Mouse (Mus musculus) gonadal fat pad, adult 2 months (tissue): Measurements from ENCODE around the gene Abl1. TPM values are rescaled to one million over a fixed set of nuclear protein-coding genes. Genes with fewer than 3 reads are reported as not detected.

Experiments used
- DNase-seq: peaks from one replicate; pipeline ENCODE4 v3.0.0-alpha.2; 2012; ENCODE audit warnings: low read depth
- polyA plus RNA-seq: library from polyadenylated mRNA; depleted of rRNA; stranded (reverse); fragments of >200 nt; gene quantifications from 2 replicates; pipeline ENCODE4 v1.2.3, GENCODE M21; 2012

Gene Abl1
- polyA plus RNA-seq, 1 experiment: 45.8 TPM

- DNase-seq: no peak
Observed at GRCm38 (mm10) chr2:31745741-31746243, 57.6 kb downstream of the Abl1 start.

- DNase-seq: no peak
Observed at GRCm38 (mm10) chr2:31746835-31747234, 58.7 kb downstream of the Abl1 start.

DNA sequence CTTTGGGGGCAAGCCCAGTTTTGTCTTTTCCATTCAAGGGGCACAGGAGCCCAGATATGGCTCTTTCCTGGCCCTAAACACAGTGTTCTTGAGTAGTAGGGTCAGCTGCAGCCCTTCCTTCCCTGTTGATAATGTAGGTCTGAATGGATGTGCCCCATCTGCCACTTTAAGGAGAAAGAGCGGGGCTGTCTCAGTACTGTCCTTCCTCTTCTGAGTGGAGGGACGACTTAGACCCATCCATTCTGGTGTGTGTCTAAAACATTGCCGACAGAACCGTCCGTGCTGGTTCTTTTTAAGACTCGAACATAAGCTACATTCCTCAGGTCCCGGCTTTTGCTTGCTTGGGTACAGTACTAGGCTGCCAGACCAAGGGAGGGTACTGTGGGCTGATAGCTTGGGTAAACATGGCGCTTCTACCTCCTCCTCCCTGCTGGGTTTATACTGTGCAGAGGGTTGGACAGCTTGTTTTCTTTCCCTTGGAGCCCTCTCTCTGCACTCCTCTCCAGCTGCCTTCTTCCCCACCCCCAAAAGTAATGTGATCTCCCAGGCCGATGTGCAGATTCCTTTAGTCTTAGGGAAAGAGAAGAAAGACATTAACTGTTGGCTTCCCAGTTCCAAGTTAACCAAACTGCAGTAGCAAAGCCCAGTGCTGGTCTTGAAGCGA lies 61.0 kb downstream of the Abl1 start:
- no peak for DNase-seq

DNA sequence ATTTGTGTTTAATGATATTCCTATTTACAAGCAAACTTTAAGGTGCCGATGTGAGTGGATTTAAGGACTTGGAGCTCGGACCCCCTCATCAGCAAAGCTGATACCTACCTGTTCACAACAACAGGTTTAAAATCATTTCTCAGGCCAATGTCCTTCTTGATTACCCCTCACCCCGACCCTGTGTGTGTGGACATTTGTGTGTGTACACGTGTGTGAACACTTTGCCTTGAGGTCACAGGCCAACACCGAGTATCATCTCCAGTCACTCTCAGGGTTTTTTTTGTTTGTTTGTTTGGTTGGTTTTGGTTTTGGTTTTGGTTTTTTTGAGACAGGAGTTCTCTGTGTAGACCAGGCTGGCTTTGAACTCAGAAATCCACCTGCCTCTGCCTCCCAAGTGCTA lies 62.0 kb downstream of the Abl1 start:
- DNase-seq: no peak

GRCm38 (mm10) chr2:31757472-31757871 lies 69.3 kb downstream of the Abl1 start:
- no peak for DNase-seq

DNA sequence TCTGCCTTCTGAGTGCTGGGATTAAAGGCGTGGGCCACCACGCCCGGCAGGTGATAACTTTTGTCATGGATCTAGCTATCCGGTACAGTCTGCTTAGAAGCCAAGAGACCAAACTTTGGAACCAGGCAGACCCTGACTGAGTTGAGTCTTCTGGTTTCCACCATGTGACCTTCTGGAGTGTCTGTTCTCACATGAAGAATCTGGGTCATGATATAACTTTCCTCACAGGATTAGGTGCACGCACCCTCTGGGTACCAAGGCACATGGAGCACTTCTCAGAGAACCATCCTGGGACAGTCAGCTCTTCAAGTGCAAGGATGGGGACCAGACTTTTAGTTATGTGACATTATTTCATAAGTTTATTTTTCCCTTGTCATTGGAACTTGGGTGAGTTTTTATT lies 70.8 kb downstream of the Abl1 start:
- DNase-seq: no peak

GRCm38 (mm10) chr2:31759751-31760460 lies 71.7 kb downstream of the Abl1 start:
- no peak for DNase-seq

DNA sequence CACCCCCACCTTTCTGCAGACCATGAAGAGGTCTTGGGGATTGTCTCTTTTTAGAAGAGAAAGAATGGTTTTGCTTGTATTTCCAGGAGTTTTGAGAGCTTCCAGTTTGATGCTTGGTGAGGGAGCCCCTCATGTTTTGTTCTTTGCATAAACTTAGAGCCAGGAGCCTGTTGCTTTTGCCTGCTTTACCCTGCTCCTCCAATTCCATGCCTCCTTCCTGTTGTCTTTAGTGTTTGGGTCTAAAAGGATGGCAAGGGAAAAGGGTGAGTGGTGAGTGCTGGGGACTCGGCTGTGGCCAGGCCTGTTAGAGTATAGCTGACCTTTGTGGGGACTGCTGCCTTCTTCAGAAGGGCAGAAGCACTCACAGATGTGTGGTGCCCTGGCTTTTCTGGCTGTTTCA lies 72.3 kb downstream of the Abl1 start:
- no peak for DNase-seq

- no peak for DNase-seq
Observed at GRCm38 (mm10) chr2:31761115-31761531, 72.9 kb downstream of the Abl1 start.

- DNase-seq: no peak
Observed at GRCm38 (mm10) chr2:31761585-31761984, 73.4 kb downstream of the Abl1 start.

DNA sequence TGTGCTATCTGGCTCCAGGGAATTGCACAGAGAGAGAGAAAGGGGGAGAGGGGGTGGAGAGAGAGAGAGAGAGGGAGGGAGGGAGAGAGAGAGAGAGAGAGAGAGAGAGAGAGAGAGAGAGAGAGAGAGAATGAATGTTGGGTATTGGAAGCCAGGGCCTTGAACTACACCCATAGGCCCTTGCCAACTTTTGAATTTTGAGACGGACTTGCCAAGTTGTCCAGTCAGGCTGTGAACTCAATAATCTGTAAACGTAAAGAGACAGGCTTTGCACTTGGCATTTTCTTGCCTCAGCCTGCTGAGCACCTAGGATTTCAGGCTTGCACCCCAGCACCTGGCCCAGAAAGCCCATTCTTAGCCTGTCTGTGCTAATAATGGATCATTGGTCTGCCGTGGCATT lies 74.0 kb downstream of the Abl1 start:
- DNase-seq: no peak

- no peak for DNase-seq
Observed at GRCm38 (mm10) chr2:31762853-31763252, 74.7 kb downstream of the Abl1 start.

- DNase-seq: no peak
Observed at GRCm38 (mm10) chr2:31763271-31763670, 75.1 kb downstream of the Abl1 start.

- no peak for DNase-seq
Observed at GRCm38 (mm10) chr2:31767104-31767503, 78.9 kb downstream of the Abl1 start.

- no peak for DNase-seq
Observed at GRCm38 (mm10) chr2:31767815-31768214, 79.6 kb downstream of the Abl1 start.

GRCm38 (mm10) chr2:31769115-31769514 lies 80.9 kb downstream of the Abl1 start:
- DNase-seq: no peak

DNA sequence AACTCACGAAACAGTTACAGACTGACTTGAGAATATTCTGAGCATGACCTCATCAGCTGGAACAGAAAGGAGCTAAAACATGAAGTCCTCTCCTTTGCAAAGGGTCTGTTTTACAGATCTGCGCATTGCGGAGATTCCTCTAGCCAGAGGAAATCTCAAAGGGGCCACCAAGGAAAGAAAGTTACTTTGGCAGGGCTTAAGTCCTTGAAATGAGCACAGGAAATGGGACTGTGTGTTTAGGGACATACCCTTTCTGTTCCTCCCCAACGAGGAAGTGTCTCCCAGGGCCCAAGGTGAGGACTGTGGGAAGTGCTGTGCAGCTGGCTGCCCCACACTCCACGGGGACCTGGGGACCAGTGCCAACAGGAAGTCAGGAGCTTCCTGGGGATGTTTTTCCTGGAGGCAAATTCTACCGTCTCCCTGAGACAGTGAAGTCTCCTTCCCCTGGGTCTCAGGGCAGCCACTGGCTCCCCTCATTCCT lies 81.5 kb downstream of the Abl1 start:
- DNase-seq: no peak

DNA sequence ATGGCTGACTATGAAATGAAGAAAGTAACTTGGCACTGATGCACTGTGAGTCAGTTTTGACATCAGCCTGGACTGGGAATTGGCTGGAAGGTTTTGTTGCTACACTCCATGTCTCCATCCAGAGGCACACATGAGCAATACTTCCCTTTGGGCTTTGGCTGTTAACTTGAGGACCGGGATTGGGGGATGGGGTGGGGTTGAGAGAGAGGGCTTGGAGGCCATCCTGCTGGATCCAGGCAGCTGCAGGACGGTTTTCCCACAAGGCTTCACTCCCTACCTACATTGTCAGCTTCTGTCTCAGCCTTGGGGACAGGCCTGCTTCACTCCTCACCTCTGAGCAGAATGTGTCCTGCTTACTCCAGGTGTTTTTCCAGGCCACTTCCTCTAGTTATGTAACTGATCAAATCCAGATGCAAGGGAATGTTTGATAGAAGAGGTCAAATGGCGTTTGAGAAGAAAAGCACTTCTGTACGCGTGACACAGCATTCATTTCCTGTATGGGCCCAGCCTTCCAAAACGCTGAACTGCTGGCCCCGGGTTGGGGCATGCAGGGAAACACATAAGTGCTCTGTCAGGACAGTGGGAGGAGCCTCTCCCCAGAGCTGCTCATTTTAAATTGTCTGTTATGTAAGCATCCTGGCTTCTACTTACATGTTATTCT lies 82.7 kb downstream of the Abl1 start:
- peak; percentile 88 for DNase-seq

GRCm38 (mm10) chr2:31776479-31776878 lies 88.3 kb downstream of the Abl1 start:
- no peak for DNase-seq

DNA sequence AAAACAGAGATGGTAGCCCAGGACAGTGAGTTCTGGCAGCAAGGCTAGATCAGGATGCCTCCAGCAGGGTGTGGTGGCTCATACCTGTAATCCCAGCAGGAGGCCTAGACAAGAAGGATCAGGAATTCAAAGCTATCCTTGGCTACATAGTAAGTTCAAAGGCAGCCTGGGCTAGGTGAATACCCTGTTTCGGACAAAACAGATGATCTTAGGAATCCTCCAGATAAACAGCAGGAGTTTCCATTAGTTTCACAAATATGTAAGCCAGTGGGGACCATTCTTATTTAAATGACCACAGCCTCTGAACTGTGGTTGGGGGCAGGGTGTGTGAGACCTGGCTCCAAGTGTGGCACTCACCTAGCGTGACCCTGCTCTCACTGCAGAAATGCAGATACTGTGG lies 91.1 kb downstream of the Abl1 start:
- no peak for DNase-seq

DNA sequence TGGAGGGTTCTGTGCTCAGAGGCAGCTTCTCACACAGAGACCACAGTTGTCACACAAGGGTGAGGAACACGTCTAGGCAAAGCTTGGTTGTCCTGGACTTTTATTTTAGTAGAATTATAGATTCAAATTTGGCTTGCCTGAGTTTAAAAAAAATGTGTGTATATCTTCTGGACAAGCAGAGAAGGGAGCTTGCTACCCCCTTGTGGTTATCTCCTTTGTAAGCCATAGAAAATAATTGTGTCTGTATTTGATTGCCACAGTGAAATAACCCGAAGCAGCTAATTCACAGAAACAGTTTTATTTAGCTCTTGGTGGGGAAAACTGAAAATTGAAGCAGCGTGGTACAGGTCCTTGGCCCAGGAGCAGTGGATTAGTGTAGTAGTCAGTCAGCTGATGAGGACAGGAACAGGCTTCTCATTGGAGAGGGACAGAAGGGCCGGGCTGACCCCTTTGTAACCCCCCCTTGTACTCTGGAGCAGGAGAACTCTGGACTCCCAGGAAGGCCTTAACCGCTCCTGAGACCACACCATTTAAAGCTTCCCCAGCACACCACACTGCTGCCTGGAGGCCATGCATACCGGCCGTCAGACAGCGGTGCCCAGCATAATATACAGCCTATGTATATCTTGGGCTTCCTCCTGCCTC lies 94.9 kb downstream of the Abl1 start:
- DNase-seq: no peak

DNA sequence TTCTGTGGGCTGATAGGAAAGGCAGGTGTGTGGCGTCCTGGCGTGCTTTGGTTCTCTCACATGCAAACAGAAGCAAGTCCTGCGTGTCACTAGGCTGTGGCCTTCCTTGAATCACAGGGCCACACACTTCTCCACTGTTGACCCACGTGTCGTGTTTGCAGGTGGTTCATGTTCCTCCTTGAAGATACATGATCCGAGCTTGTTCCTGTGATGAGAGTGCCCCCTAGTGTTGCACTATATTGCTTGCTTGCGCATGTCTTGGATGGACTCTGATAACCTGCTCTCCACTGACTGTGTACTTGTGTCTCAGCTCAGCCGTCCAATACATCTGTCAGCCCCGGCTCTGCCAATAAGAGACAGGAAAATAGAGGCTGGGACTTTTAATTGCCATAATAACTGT lies 96.9 kb downstream of the Abl1 start:
- DNase-seq: no peak
